Mouse (Mus musculus) liver, embryonic 14.5 days (tissue): ENCODE measurements around the gene Pde9a.

Experiments used
- CTCF ChIP-seq: IDR thresholded peaks from 2 replicates; pipeline ENCODE4 v1.5.1; 2016; ENCODE audit warnings: antibody characterized with exemption, low read depth, control low read depth
- EP300 ChIP-seq: IDR thresholded peaks from 2 replicates; pipeline ENCODE4 v1.6.1; 2016; ENCODE audit warnings: antibody characterized with exemption, low read depth

- TF ChIP-seq CTCF (no peak), EP300 (no peak)
These were observed 811 bp downstream of the Pde9a start for GRCm38 (mm10) chr17:31386766-31387275.
